Mouse (Mus musculus) cortical plate, adult 2 months (tissue): ENCODE data around the gene Itga9. TPM values are rescaled to one million over a fixed set of nuclear protein-coding genes. Genes with fewer than 3 reads are reported as not detected.

Source experiments
- H3K27ac ChIP-seq: fragments of 200-500 bp; 2 replicates; pipeline ENCODE4 v1.5.1; 2012; ENCODE audit warnings: low read length, control low read depth, inconsistent platforms; ENCODE audit not compliant: insufficient read depth
- H3K4me1 ChIP-seq: fragments of 200-500 bp; 2 replicates; pipeline ENCODE4 v1.6.1; 2011; ENCODE audit warnings: low read length; ENCODE audit not compliant: control insufficient read depth, insufficient read depth
- H3K4me3 ChIP-seq: fragments of 200-500 bp; 2 replicates; pipeline ENCODE4 v1.5.1; 2011; ENCODE audit warnings: mild to moderate bottlenecking, low read length, control low read depth; ENCODE audit not compliant: insufficient read depth
- CTCF ChIP-seq: fragments of 200-500 bp; IDR thresholded peaks from 2 replicates; pipeline ENCODE4 v1.5.1; 2011; ENCODE audit warnings: mild to moderate bottlenecking, control low read depth, low read length; ENCODE audit not compliant: insufficient read depth; ENCODE audit errors: extremely low read depth
- POLR2A ChIP-seq: fragments of 200-500 bp; IDR thresholded peaks from 2 replicates; pipeline ENCODE4 v1.6.1; 2011; ENCODE audit warnings: mild to moderate bottlenecking, low read length, control low read depth; ENCODE audit not compliant: insufficient read depth; ENCODE audit errors: extremely low read depth
- polyA plus RNA-seq: library from polyadenylated mRNA; depleted of rRNA; stranded (reverse); fragments of >200 nt; gene quantifications from 2 replicates; pipeline ENCODE4 v1.2.3, GENCODE M21; 2012

The Itga9 gene
- polyA plus RNA-seq, 1 experiment = 2.5 TPM

GRCm38 (mm10) chr9:118871089-118871488, 264.6 kb downstream of the Itga9 start:
- Histone ChIP-seq H3K4me1 (no peaks in the 10 kb centered on the region), H3K27ac (no peak overlapping the region), H3K4me3 (no peak overlapping the region)
- TF ChIP-seq POLR2A (no peak), CTCF (peak; percentile 74)

DNA sequence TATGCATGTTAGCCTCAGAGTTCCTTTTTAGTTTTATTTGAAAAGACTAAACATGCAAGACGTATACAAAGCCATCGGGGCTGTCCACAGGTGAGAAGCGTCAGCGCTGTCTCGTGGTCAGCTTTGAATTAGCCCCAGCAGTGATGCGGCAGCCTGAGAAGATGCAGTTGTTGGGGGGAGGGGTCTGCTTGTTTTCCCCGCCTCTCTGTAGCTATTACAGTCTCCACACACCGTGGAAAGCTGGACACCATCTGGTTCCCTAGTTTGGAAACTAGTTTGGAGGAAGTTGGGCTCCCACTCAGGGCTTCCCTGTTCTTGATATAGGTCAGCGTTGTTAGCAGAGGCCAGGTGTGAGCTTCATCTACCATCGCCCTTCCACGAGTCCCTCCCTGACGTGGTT, 266.5 kb downstream of the Itga9 start:
- Histone ChIP-seq H3K4me1 (no peaks in the 10 kb centered on the region), H3K4me3 (no peak overlapping the region), H3K27ac (no peak overlapping the region)
- TF ChIP-seq POLR2A (no peak), CTCF (no peak)

GRCm38 (mm10) chr9:118873596-118873995, 267.1 kb downstream of the Itga9 start:
- H3K27ac ChIP-seq = no peak overlapping the region
- H3K4me1 ChIP-seq = no peaks in the 10 kb centered on the region
- TF ChIP-seq CTCF = no peak
- no peak for TF ChIP-seq POLR2A
- H3K4me3 ChIP-seq = no peak overlapping the region

GRCm38 (mm10) chr9:118875705-118876104, 269.2 kb downstream of the Itga9 start:
- TF ChIP-seq POLR2A (no peak), CTCF (no peak)
- H3K4me1 ChIP-seq = no peaks in the 10 kb centered on the region
- no peak overlapping the region for H3K27ac ChIP-seq
- no peak overlapping the region for H3K4me3 ChIP-seq

- H3K4me3 ChIP-seq = no peak overlapping the region
- H3K4me1 ChIP-seq = no peaks in the 10 kb centered on the region
- no peak overlapping the region for H3K27ac ChIP-seq
- TF ChIP-seq POLR2A (no peak), CTCF (no peak)
Observed at GRCm38 (mm10) chr9:118876902-118877301, 270.4 kb downstream of the Itga9 start.

GRCm38 (mm10) chr9:118877365-118878008, 271.0 kb downstream of the Itga9 start:
- H3K27ac ChIP-seq = no peak overlapping the region
- no peak overlapping the region for H3K4me3 ChIP-seq
- H3K4me1 ChIP-seq = no peaks in the 10 kb centered on the region
- TF ChIP-seq POLR2A (no peak), CTCF (no peak)

GRCm38 (mm10) chr9:118878596-118878995, 272.1 kb downstream of the Itga9 start:
- Histone ChIP-seq H3K4me1 (no peaks in the 10 kb centered on the region), H3K27ac (no peak overlapping the region), H3K4me3 (no peak overlapping the region)
- no peak for TF ChIP-seq CTCF
- TF ChIP-seq POLR2A = no peak

DNA sequence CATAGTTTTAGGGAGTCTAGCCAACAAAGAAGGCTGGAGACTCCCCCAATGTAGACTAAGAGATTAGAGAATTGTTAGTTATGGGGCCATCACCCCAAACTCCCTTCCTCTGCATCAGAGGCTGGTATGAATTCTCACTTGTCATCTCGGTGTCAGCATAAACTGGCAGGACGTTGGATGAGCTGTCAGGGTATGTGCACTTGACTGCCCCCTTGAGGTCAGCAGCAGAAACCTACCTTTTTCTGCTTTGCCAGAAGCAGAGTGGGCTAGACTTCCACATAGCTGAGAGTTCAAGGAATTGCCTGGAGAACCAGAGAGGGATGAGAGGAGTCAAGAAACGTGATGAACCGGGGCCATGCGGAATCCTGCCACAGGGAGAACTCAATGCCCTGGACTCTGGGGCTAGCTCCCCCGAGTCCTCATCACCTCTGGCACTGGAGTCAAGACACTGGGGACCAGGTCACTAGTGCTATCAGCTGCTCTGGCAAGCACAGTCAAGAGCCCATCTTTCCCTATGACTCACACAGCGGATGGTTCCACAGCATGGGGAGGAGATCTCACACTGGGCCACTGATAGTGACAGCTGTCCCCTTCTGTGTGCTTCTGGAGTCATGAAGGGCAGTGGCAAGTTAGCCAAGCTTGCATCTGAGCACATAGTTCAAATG, 274.9 kb downstream of the Itga9 start:
- no peak for TF ChIP-seq POLR2A
- peak; percentile 48 for TF ChIP-seq CTCF
- Histone ChIP-seq H3K27ac (no peak overlapping the region), H3K4me3 (no peak overlapping the region), H3K4me1 (no peaks in the 10 kb centered on the region)

- no peak overlapping the region for H3K27ac ChIP-seq
- no peaks in the 10 kb centered on the region for H3K4me1 ChIP-seq
- H3K4me3 ChIP-seq = no peak overlapping the region
- TF ChIP-seq POLR2A (no peak), CTCF (no peak)
Observed at GRCm38 (mm10) chr9:118881946-118882284, 275.4 kb downstream of the Itga9 start.

DNA sequence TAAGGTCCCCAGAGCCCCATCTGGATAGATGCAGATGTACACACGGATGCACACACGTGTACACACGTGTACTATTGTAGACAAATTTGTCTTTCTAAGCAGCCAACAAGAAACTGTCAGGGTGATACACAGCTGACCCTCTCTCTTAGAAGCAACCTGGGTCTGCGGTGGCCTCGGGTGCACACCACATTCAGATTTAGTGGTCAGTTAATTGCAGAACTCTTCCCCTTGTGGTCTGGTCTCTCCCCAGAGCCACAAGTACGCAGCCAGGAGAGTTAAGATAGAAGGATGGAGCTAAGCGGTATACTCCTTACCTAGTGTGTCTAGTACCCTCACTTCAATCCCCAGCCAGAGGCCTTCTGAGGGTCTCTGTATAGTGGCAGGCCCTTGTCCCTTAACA, 276.7 kb downstream of the Itga9 start:
- no peak overlapping the region for H3K4me3 ChIP-seq
- H3K4me1 ChIP-seq = no peaks in the 10 kb centered on the region
- H3K27ac ChIP-seq = no peak overlapping the region
- TF ChIP-seq CTCF (no peak), POLR2A (no peak)
